Mouse (Mus musculus) C2C12 (cell line): ENCODE measurements around the gene Ptprn2. TPM values are rescaled to one million over a fixed set of nuclear protein-coding genes. Genes with fewer than 3 reads are reported as not detected.

Experiments used
- H3K27me3 ChIP-seq: one replicate; pipeline ENCODE4 v1.6.1; 2011; ENCODE audit not compliant: control insufficient read depth, insufficient read depth, insufficient read length
- H3K36me3 ChIP-seq: one replicate; pipeline ENCODE4 v1.6.1; 2011; ENCODE audit not compliant: control insufficient read depth, insufficient read depth
- H3K4me3 ChIP-seq: one replicate; pipeline ENCODE4 v1.5.1; 2011; ENCODE audit warnings: mild to moderate bottlenecking, control low read depth; ENCODE audit not compliant: poor library complexity, insufficient read depth, severe bottlenecking
- H3K79me2 ChIP-seq: one replicate; pipeline ENCODE4 v1.6.1; 2011; ENCODE audit not compliant: control insufficient read depth, insufficient read depth
- H3K79me3 ChIP-seq: one replicate; pipeline ENCODE4 v1.6.1; 2011; ENCODE audit warnings: low read depth, control low read depth
- H3ac ChIP-seq: one replicate; pipeline ENCODE3; 2011; ENCODE audit warnings: low read depth; ENCODE audit not compliant: control insufficient read depth, insufficient read length
- CEBPB ChIP-seq: IDR thresholded peaks from one replicate; pipeline ENCODE4 v1.6.1; 2011; ENCODE audit warnings: low read depth, mild to moderate bottlenecking, control low read depth, moderate library complexity
- CTCF ChIP-seq: IDR thresholded peaks from one replicate; pipeline ENCODE4 v1.5.1; 2011; ENCODE audit not compliant: control insufficient read depth, insufficient read depth, insufficient read length
- FOSL1 ChIP-seq: IDR thresholded peaks from one replicate; pipeline ENCODE4 v1.8.0; 2011; ENCODE audit warnings: mild to moderate bottlenecking, low read length; ENCODE audit not compliant: poor library complexity, insufficient read depth, severe bottlenecking
- MAX ChIP-seq: IDR thresholded peaks from one replicate; pipeline ENCODE4 v1.6.1; 2011; ENCODE audit warnings: mild to moderate bottlenecking, control low read depth
- MYOD1 ChIP-seq: IDR thresholded peaks from one replicate; pipeline ENCODE4 v1.6.1; 2011; ENCODE audit warnings: low read depth; ENCODE audit not compliant: control insufficient read depth, insufficient read length
- MYOG ChIP-seq: IDR thresholded peaks from one replicate; pipeline ENCODE4 v1.6.1; 2011; ENCODE audit not compliant: control insufficient read depth, insufficient read length; ENCODE audit errors: extremely low read depth
- USF1 ChIP-seq: IDR thresholded peaks from one replicate; pipeline ENCODE4 v1.6.1; 2011; ENCODE audit warnings: low read depth, mild to moderate bottlenecking, control low read depth, moderate library complexity
- polyA plus RNA-seq: library from polyadenylated mRNA; unstranded; fragments of >200 nt; fragmentation: generic; extraction: Trizol; gene quantifications from one replicate; pipeline ENCODE4 v1.2.1, GENCODE M21; 2012; ENCODE audit warnings: missing spikeins

Gene Ptprn2
- polyA plus RNA-seq, 1 experiment: 0.41 TPM

- Histone ChIP-seq H3K4me3 (no peak overlapping the region), H3K79me3 (no peaks in the 10 kb centered on the region), H3ac (no peak overlapping the region), H3K36me3 (no peaks in the 10 kb centered on the region), H3K79me2 (no peaks in the 10 kb centered on the region), H3K27me3 (no peaks in the 10 kb centered on the region)
- no peak for TF ChIP-seq FOSL1
- TF ChIP-seq MYOG: no peak
- TF ChIP-seq USF1: no peak
- TF ChIP-seq MYOD1: no peak
- TF ChIP-seq CTCF: no peak
- TF ChIP-seq CEBPB: no peak
- TF ChIP-seq MAX: no peak
These were observed 377.9 kb downstream of the Ptprn2 start for GRCm38 (mm10) chr12:116863291-116863899.

- TF ChIP-seq CTCF: no peak
- no peak for TF ChIP-seq USF1
- no peak for TF ChIP-seq MYOG
- TF ChIP-seq MAX: no peak
- no peak for TF ChIP-seq FOSL1
- no peak for TF ChIP-seq MYOD1
- no peak for TF ChIP-seq CEBPB
- H3K79me2 ChIP-seq: no peaks in the 10 kb centered on the region
- H3K4me3 ChIP-seq: no peak overlapping the region
- H3K36me3 ChIP-seq: no peaks in the 10 kb centered on the region
- no peaks in the 10 kb centered on the region for H3K79me3 ChIP-seq
- no peaks in the 10 kb centered on the region for H3K27me3 ChIP-seq
- H3ac ChIP-seq: no peak overlapping the region
These were observed 388.5 kb downstream of the Ptprn2 start for GRCm38 (mm10) chr12:116873866-116874585.

- no peaks in the 10 kb centered on the region for H3K79me2 ChIP-seq
- H3ac ChIP-seq: no peak overlapping the region
- no peak overlapping the region for H3K4me3 ChIP-seq
- TF ChIP-seq CEBPB (no peak), MYOD1 (no peak), MAX (no peak), USF1 (no peak), CTCF (no peak), MYOG (no peak), FOSL1 (no peak)
- H3K36me3 ChIP-seq: no peaks in the 10 kb centered on the region
- H3K27me3 ChIP-seq: no peaks in the 10 kb centered on the region
- no peaks in the 10 kb centered on the region for H3K79me3 ChIP-seq
These were observed 402.2 kb downstream of the Ptprn2 start for GRCm38 (mm10) chr12:116887496-116888281.

- H3K79me2 ChIP-seq: no peaks in the 10 kb centered on the region
- H3K79me3 ChIP-seq: no peaks in the 10 kb centered on the region
- H3K4me3 ChIP-seq: no peak overlapping the region
- H3K36me3 ChIP-seq: no peaks in the 10 kb centered on the region
- TF ChIP-seq CTCF (no peak), CEBPB (no peak), MAX (no peak), MYOG (no peak), MYOD1 (no peak), FOSL1 (no peak), USF1 (no peak)
- H3K27me3 ChIP-seq: no peaks in the 10 kb centered on the region
- H3ac ChIP-seq: no peak overlapping the region
These were observed 403.3 kb downstream of the Ptprn2 start for GRCm38 (mm10) chr12:116888856-116889255.

GRCm38 (mm10) chr12:116892584-116892983 is 407.1 kb downstream of the Ptprn2 start:
- TF ChIP-seq USF1 (no peak), MAX (no peak), MYOD1 (no peak), CTCF (no peak), CEBPB (no peak), MYOG (no peak), FOSL1 (no peak)
- Histone ChIP-seq H3K27me3 (no peaks in the 10 kb centered on the region), H3K79me3 (no peaks in the 10 kb centered on the region), H3K79me2 (no peaks in the 10 kb centered on the region), H3K4me3 (no peak overlapping the region), H3ac (no peak overlapping the region), H3K36me3 (no peaks in the 10 kb centered on the region)
